Mouse (Mus musculus) thymus, postnatal 4 days (tissue): ENCODE measurements around the gene Rab34.

Source experiments
- DNase-seq: peaks from one replicate; pipeline ENCODE4 v3.0.0; 2021

Rab34 gene

DNA sequence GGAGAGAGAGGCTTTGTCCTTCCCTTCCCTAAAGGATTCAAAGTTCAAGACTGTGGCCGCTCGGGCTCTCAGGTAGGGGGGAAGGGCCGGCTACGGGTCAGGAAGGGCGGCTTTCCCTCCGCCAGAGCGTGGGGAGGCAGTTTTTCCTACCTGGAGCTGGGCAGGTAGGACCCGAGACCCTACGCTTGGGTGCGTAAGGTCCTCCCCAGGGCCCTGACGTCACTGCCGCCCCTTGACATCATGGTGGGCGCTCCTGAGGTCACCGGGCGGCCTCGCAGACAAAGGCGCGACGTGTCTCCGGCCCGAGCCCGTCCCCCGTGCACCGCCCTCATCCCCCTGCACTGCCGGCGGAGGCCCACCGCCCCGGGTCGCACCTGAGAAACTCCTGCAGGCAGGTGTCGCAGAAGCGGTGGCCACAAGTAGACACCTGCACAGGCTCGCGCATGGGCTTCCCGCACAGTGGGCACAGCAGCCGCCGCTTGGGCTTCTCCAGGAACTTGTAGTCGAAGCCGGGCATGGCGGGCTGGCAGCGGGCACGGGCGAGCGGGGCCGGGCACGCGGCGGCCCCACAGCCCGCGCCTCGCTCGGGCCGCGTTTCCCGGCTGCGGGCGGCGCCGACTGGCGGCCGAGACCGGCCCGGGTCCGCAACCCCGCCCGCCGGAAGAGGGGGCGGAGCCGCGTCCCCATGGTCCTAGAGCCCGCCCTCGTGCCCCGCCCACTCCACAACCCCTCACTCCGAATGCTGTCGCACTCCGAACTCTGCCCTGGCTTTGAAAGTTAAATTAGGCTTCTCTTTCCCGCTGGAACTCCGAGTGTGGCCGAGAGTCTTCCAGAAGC is 23.1 kb upstream of the Rab34 start, which contains the start of gene Traf4:
Traf4 (minus strand) TSS at position 666 of the 837 bp plus-strand sequence.
- peak; percentile 96 for DNase-seq

- no peak for DNase-seq
Measured at GRCm38 (mm10) chr11:78165761-78166109, 22.5 kb upstream of the Rab34 start.

DNA sequence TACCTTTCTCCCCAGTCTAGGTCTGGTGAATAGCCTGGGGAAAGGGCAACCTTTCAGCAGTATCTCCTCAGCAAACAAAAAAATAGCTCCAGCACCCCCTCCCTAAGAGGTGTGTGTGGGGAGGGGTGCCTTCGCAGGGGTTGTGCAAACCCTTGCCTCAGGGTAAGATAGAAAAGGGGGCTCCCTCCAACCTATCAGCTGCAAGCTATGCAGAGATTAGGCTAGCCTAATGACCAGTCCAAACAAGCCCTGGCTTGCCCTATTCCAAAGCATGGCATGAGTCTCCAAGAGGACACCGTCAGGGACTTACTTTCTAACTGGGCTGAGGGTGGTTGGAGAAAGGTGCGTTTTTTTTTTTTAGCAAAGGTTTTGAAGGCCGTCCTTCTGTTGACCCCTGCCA is 22.1 kb upstream of the Rab34 start:
- DNase-seq: no peak

- DNase-seq: no peak
Measured at GRCm38 (mm10) chr11:78166640-78167039, 21.6 kb upstream of the Rab34 start.

DNA sequence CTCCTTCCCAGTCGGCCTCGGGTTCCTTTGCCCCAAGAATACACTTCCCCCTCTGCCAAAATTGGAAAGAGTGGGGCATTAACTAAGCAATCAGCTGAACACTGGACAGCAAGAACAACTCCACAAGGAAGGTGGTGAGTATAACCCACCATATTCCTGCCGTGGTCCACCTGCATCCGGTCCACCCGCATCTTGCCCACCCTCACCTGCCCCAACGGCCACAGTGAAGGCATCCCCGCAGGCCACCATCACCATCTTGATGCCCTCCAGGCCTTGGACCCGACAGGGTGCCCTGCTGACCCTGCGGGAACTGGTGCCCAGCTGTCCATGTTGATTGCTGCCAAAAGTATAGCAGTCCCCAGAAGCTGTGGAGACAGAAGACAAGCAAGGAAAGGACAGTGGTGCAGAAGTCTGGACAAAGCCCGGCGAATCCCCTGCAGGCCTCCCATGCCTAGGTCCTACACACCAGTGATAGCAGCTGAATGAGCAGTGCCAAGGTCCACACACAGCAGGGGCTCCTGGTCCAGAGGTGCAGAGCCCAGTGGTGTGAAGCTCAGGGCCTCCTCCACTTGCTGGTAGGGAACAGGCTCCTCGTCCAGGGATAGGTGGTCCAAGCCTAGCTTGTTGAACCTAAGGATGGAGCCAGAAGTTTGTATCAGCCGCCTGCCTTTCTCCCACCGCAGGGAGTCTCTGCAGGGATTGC is 20.8 kb upstream of the Rab34 start:
- DNase-seq: no peak

- DNase-seq: peak; percentile 79
Measured at GRCm38 (mm10) chr11:78168541-78169468, 19.4 kb upstream of the Rab34 start.

GRCm38 (mm10) chr11:78170306-78170705 is 17.9 kb upstream of the Rab34 start:
- no peak for DNase-seq

DNA sequence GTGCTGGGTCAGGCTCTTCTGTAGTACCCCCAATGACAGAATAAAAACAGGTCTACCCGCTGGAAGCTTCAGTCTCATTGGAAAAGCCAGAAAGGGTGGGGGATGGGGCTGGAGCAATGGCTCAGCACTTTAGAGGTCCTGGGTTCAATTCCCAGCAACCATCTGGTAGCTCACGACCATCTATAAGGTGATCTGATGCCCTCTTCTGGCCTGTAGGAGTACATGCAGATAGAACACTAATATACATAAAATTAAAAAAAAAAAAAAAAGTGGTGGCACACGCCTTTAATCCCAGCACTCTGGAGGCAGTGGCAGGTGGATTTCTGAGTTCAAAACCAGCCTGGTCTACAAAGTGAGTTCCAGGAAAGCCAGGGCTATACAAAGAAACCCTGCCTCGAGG is 16.9 kb upstream of the Rab34 start:
- no peak for DNase-seq

GRCm38 (mm10) chr11:78172034-78172747 is 16.0 kb upstream of the Rab34 start:
- DNase-seq: peak; percentile 45

DNA sequence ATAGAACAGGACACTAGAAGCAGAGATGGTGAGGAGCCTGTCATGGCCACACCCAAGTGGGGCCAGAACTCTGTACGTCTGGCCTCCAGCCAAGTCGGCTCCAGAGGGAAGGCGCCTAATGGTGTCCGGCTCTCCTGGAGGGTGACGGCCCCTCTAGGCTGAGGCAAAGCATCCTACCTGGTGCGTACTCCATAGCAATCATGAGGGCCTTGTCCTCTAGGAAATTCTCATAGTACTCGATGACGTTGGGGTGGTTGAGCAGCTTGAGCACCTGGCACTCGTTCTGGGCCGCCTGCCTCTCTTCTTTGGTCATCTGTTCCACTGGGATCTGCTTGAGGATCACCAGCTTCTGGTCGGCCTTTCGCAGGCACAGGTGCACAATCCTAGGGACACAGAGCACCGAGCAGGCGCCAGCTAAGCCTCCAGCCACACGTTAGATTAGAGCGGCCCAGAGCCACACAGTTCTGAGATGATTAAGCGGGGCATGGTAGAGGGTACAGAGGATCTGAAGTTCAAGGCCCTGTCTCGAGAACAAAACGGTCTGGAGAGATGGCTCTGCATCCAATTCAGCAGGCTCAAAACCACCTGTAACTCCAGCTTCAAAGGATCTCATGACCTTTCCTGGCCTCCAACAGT is 15.4 kb upstream of the Rab34 start:
- DNase-seq: no peak

DNA sequence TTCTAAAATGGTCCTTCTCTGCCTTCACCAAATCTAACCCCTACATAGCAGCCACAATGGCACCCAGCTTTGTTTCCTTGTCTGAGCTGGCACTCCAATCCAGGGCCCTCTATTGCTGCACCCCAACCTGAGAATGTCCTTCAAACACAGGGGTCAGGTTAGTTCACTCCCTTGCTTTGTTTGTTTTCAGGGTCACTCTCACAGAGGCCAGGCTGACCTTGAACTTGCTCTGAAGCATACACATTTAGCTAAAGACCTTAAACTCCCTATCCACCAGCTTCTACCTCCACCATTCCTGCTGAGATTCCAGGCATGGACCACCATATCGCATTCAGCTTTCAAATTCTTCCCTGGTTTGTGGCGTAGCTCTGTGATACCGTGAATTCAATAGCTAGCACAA is 13.7 kb upstream of the Rab34 start:
- no peak for DNase-seq

GRCm38 (mm10) chr11:78175771-78176401 is 12.3 kb upstream of the Rab34 start:
- no peak for DNase-seq

DNA sequence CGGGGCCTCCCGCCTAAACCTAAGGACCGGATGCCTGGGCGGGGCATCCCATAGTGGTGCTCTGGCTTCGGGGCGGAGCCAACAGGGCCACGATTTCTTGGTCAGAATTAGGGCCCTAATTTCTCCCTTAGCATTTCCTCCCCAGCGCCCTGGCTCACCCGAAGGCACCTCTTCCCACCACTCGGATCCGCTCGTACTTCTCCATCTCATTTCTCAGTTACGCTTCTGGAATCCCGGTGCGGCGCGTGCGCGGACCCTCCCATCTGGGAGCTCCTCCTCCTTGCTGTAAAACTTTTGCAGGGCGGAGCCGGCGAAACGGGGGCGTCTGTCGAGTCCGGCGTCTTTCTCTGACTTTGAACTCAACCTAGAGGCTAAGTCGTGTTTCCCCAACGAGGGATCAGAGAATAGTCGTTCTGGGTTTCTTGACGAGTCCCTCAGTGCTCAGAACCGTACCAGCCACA is 11.8 kb upstream of the Rab34 start, which contains the start of the genes Nek8 and Tlcd1:
Nek8 (minus strand) TSS at position 274 of the 461 bp plus-strand sequence.
Tlcd1 (plus strand) TSS at position 310 of the 461 bp plus-strand sequence.
- DNase-seq: peak; percentile 97

DNA sequence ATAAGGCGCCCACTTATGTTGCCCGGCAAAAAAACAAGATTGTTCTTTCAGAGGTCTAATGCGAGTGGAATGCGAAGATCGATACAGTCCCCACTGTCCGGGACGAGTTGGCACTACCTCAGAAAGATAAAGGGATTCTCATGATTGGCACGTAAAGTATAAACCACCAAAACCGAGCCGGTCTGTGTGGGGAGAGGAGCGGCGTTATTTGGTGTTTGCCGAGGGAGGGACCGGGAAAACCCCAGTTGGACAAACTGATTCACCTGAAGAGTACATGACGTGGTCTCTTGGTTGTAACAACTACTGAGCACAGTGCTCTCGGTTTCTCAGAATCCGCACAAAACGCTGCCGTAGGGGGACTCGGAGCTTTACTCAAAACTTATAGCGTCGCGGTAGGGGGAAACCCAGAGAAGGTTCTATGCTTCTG is 11.3 kb upstream of the Rab34 start:
- DNase-seq: no peak

- no peak for DNase-seq
Measured at GRCm38 (mm10) chr11:78177437-78177836, 10.8 kb upstream of the Rab34 start.

DNA sequence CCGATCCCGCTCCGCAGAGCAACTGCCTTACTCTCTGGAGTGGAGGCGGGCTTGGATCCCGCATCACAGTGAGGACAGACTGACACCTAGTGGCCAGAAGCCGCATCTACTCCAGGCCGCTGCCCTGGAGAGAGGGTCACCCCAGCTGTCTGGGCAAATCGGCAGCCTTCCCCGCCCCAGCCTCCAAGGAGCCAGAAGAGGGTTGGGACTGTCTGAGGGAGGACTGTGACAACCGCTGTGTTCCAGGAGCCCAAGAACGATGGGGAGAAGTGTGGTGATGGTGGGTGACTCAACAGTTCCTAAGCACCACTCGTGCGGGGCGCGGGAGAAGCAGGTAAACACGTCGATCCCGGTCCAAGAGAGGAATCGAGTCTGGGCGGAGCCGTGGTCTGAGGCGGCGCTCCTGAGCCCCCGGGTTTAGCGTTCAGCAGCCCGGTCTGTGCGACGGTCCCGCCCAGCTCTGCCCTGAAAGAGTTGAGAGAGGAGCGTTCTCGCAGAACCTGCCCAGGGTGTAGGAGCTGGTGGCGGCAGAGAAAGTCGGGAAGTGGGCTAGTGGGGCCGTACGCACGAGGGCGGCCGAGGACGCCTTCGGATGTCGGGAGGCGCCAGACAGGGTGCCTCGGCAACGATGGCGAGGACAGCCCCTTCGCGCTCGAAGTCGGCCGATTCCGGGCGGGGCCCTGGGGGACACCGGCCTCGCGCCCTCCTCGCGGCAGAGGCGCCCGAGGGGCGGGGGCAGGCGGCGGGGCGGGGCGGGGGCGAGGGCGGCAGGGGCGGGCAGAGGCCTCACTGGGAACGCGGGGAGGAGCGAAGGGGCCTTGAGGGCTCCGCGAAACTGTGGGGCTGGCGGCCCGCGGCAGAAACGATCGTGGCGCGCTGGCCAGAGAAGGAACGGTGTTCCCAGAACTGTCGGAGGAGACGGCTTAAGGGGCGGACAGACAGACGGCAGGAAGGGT is 10.0 kb upstream of the Rab34 start:
- peak; percentile 93 for DNase-seq

DNA sequence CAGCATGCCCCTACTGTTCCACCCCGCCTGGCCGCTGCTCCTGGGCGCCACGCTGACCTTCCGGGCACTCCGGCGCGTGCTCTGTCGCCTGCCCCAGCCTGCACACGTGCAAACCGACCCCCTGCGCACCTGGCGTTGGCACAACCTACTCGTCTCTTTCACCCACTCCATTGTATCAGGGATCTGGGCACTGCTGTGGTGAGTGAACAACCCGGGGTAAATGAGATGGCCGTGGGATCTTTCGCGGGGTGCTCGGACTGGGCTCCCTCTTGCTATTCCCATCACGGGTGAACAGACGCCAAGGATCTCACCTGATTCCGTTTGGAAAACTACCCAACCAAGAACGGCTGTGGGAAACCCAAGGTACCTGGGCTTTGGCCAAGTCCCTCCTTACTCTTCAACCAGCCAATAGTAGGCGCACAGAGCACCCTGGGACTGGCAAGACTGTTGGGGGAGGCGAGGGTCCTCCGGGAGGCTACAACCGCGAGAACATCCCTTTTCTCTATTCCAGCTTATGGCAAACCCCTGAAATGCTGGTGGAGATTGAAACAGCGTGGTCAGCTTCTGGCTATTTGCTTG is 9.3 kb upstream of the Rab34 start:
- peak; percentile 55 for DNase-seq

DNA sequence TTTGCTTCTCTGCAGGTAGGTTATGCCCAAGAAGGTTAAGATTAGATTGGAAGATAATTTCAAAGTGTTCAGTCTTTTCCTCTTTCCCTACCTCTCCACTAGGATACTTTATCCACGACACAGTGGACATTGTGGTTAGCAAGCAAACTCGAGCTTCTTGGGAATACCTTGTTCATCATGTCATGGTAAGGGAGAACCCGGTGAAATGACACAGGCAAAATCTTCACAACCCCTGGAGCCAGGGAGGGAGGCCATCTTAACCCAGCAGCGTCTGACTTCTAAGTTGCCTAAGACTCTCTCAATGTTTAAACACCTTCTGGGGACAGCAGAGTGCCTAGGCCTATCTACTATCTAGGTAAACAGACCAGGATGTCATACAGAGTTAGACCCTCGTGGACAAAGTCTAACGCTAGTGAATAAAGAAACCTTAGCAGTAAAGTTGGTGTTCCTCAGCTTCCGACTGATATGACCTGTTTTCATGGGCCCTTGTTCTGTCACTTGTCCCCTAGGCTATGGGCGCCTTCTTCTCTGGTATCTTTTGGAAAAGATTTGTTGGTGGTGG is 8.7 kb upstream of the Rab34 start:
- no peak for DNase-seq

GRCm38 (mm10) chr11:78180081-78180761 is 8.0 kb upstream of the Rab34 start:
- no peak for DNase-seq
